Mouse (Mus musculus) mature B cell (primary cell): ENCODE data around the gene Tub.

ENCODE experiments used
- in situ Hi-C: fragments of 300-500 bp; cut with MboI; formaldehyde crosslinking; loops from 2 replicates; pipeline ENCODE4 v1.14.3; 2019

Tub gene

DNA sequence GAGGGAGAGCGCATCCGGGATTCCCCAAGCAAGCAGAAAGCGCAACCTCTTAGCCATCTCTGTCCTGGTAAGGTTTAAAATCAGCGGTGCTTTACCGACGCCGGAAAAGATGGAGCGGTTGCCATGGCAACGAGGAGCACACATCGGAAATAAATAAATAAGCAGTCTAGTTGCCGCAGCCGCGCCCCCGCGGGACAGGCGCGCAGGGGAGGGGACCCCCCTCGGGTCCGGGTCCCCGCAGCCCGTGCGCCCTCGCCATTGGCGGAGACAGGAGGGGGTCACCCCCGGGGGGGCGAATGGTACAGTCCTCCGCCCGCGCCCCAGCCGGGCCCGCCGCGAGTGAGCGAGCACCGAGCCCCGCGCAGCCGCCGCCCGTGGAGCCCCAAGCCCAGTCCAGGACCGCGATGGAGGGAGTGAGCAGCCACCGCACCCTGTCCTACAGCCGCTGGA lies at the start of gene Tub:
Gene Tub (plus strand): TSS at position 27 of the 450 bp plus-strand sequence.
- in situ Hi-C loops, result no loop called here

- in situ Hi-C loops, result no loop called here
Observed at GRCm38 (mm10) chr7:108903969-108904368, 46.2 kb upstream of the Tub start.

DNA sequence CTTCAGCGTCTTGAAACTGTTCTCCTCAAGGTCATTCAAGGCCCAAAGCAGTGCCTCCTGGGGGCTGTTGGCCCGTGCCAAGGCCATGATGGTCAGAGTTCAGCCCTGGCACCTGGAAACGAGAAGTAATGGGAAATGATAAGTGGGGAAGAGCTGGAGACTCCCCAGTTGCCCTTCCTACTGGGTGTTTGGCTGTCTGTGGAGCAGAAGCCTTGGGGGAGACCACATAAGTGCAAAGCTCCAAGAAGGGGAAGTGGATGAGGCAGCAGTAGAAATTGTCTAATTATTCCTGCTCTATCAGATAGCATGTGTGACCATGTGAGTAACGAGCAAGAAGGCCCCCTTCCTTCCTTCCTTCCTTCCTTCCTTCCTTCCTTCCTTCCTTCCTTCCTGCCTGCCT lies 23.1 kb upstream of the Tub start:
- in situ Hi-C loops, result no loop called here

- in situ Hi-C loops, result no loop called here
Observed at GRCm38 (mm10) chr7:108928280-108929188, 21.6 kb upstream of the Tub start.

- in situ Hi-C loops, result loop anchor here (10.0 kb wide), 1 partner anchor 115 kb away; no protein-coding TSS in a partner anchor
Observed at GRCm38 (mm10) chr7:108929726-108930393, 20.3 kb upstream of the Tub start, which contains the start of gene Nlrp10. Gene Nlrp10, minus strand, starts transcription at chr7:108930178.

DNA sequence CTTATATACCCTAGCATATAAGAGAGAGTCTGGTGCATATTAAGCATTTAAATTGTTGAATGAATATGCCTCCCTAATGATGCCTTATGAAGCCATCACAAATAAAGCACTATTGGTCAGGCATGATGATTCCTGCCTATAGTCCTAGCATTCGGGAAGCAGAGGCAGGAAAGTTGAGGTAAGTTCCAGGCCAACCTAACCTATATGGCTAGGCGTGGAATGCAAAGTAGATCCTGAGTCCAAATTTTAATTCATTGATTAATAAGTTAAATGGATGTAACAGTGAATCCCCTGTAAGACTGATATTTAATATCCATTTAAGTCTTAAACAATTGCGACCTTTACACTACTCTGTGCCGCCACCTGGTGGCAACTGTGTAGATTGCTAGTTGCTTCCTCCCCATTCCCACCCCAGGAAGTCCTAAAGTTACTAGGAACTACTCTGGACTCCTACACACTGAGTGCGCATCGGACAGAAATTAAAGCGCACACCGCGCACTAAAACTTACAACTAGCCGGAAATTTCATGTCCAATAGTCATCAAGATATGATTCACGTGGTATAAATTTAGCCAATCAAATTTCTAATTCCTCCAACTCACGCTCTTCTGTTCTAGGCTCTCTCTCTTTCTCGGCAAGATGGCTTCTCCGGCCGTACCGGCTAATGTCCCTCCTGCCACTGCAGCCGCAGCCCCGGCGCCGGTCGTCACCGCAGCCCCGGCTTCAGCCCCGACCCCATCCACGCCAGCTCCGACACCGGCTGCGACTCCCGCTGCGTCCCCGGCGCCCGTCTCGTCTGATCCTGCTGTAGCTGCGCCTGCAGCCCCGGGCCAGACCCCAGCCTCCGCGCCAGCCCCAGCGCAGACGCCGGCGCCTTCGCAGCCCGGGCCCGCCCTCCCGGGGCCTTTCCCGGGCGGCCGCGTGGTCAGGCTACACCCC lies 16.1 kb upstream of the Tub start, which contains the start of gene Eif3f:
Gene Eif3f (plus strand): TSS at position 624 of the 938 bp plus-strand sequence.
- in situ Hi-C loops, result loop anchor here (10.0 kb wide), 1 partner anchor 119 kb away; no protein-coding TSS in a partner anchor

DNA sequence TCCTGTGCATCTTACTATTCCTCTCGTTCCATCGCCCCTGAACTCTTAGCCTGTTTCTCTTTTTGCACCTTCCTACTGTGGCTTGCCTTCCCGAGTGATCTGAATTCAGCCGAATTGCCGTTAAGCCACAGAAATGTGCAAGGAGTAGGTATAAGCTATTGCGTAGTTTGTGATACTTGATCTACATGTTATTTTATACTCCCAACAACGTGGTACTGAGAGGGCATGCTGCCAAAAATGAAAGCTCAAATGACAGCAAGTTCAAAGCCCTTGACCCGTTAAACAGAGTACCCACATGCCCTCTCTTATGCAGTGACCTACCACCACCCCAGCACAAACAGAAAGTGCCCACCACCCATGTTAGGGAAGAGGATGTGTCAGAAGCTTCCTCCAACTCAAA lies 15.3 kb upstream of the Tub start:
- in situ Hi-C loops, result loop anchor here (10.0 kb wide), 1 partner anchor 120 kb away; no protein-coding TSS in a partner anchor

DNA sequence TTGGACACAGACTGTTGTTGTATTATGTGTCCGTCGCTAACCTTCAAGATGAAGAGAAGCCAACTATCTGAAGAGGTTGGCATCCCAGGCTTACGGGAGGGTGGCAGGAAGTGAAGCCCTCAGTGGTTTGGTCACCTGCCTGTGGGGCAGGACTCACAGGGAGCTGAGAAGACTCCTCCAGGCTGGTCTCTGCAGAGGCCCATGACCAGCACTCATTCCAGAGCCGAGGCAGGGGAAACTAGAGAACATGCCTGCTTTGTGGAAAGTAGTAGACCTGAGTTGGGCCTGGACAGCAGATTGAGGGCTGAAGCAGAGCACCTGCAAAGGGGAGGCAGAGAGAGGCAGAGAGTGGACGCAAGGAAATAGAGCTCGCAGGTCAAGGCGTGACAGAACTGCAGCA lies 14.7 kb upstream of the Tub start:
- in situ Hi-C loops, result loop anchor here (10.0 kb wide), 1 partner anchor 121 kb away; no protein-coding TSS in a partner anchor

- in situ Hi-C loops, result loop anchor here (10.0 kb wide), 1 partner anchor 122 kb away; no protein-coding TSS in a partner anchor
Observed at GRCm38 (mm10) chr7:108936591-108936990, 13.5 kb upstream of the Tub start.

- in situ Hi-C loops, result no loop called here
Observed at GRCm38 (mm10) chr7:108941466-108941865, 8.7 kb upstream of the Tub start.

DNA sequence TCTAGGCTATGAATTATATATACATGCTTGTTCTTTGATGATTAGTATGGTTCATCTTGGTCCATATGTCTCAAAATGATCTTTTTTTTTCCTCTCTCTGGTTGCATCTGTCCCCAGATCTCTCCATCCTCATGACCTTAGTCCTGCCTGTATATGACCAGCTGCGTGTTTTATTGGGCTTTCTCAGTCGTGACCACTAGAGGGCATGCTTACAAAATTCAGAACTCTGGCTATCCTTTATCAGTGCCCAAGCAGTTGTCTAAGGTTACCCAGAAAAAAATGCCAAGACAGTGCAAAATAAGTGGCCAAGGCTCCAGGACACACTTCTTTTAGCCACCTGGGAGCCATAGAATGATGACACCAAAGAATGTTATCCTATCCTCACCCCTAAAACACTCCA lies 6.1 kb upstream of the Tub start:
- in situ Hi-C loops, result no loop called here

- in situ Hi-C loops, result no loop called here
Observed at GRCm38 (mm10) chr7:108948611-108949010, 1.5 kb upstream of the Tub start.

DNA sequence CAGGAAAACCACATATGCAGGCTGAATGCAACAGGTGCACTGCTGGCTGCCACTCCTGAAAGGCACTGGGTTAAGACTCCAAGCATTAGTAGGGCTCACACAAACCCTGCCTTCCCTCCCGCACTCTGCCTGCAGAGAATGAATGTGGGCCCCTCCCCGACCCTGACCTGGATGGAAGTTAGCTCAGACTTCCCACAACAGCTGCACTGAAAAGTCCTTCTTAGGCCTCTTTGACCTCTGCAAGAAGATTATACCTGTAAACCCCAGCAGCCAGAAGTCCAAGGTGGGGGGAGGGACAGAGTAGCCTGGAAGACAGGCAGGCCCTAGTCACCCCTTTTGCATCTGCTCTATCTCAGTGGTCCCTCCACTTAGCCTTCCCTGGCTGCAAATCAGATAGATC lies 837 bp upstream of the Tub start:
- in situ Hi-C loops, result no loop called here

DNA sequence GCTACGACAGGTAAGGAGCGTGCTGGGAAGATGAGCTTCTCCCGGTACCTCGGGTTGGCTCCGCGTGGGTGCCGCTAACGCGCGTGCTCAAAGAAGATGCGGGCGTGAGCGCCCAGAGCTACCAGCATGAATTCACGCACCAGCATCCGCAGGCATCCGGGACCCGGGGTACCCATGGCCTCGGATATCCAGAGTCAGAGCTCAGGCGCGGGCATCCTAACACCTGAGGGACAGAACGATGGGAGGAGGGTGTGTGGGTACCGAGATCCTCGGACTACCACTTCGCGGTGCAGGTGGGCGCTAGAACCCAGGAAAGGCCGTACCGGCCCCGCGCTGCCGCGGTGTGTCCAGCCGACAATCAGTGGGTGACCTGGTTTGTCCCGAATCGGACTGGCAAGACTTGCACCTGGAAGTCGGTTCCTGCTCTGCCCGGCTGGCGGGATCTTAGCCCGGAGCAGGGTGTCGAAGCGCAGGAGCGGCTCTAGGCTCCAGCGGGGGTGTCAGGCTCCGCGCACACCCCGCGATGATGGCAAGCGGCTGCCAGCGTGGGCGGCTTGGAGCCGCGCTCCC lies 709 bp downstream of the Tub start:
- in situ Hi-C loops, result no loop called here

DNA sequence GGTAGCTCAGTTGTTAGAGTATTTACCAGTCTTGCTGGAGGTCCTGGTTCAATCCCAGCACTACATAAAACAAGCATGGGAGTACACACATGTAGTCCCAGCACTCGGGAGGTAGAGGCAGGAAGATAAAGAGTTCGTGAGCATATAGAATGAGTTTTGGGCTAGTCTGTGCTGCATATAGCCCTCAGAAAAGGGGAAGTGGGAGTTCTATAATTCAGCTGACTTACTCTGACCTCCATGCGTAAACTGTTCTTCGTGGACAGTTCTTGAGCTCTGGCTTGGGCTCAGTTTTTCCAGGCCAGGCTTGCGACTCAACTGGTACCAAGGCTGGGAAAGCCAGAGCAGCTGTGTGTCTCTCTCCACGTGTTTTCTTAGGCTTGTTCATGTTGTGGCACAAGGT lies 2.7 kb downstream of the Tub start:
- in situ Hi-C loops, result no loop called here

GRCm38 (mm10) chr7:108954185-108954584 lies 4.0 kb downstream of the Tub start:
- in situ Hi-C loops, result no loop called here

- in situ Hi-C loops, result no loop called here
Observed at GRCm38 (mm10) chr7:108957734-108958133, 7.6 kb downstream of the Tub start.

GRCm38 (mm10) chr7:108965968-108966367 lies 15.8 kb downstream of the Tub start:
- in situ Hi-C loops, result no loop called here

- in situ Hi-C loops, result no loop called here
Observed at GRCm38 (mm10) chr7:108966742-108967362, 16.7 kb downstream of the Tub start.

- in situ Hi-C loops, result no loop called here
Observed at GRCm38 (mm10) chr7:108968201-108968600, 18.1 kb downstream of the Tub start.

DNA sequence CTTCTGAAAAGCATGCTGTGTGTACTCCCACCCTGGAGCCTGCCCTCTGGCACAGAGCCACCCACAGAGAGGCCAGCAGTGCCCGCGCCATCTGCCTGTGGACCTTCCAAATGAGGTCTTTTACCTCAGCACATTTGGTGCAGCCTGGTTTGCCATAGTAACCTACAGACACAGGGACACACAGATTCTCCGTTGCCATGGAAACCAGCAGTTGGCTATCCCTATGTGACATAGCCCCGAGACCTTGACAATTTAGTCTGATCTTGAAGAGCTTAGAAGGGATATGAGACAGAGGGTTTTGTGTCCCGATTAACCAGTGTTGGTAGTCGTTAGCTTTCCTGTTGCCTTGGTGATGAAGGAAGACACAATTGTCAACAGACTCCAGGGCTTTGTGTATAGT lies 22.1 kb downstream of the Tub start:
- in situ Hi-C loops, result no loop called here
